ENCODE assay signal across 15 mouse cellular contexts in the genomic region with DNA sequence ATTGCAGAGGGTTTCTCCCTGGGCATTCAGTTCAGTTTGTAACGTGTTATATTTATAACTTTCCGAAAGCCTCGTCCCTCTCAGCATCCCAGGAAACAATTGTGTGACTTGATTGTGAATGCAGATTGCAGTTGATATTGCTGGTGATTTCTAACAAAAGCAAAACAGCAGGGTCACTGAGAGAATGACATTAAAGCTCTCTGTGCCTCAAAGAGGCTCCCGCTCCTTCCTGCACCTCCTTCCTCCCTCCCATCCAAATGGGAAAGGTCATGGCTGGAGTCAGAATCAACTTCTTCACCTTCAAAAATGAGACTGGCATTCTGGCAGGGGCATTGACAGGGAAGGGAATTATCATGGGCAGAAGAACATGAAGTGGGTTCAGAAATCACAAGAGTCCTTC.
DNase-seq lines count a peak whose midpoint lies in the region.
"Had no signal": no experiment of that assay in that cellular context is flagged by ENCODE, and none has a peak within 500 bp of the region (broad histone marks: within the 10 kb centered on the region; RNA-seq: fewer than 3 reads in every experiment).

No protein-coding gene starts in this region.

- peak; percentile 81 for DNase-seq in heart, adult 11 months
- DNase-seq in heart, adult 18-20 months: no peak
- DNase-seq in R1 (ENCODE audit: low read depth, low spot score): peak; percentile 14
- DNase-seq in kidney, adult 8-10 months: no peak
- DNase-seq: adrenal gland, adult 2 months; adrenal gland, adult 8-10 months; adrenal gland, postnatal 10 days; adrenal gland, postnatal 14 days; adrenal gland, postnatal 25 days; adrenal gland, postnatal 36 days; B cell, adult 2 months; cerebellum, adult 11 months; cerebellum, adult 11-12 months; cerebellum, adult 18-20 months; cerebellum, adult 2 months had no signal

Comparison
In these comparisons a context has a peak if more than half of its experiments do, and no peak if none do; other contexts are left out.
1. DNase-seq: peak in heart, adult 11 months (single experiment) and R1 (single experiment); none in heart, adult 18-20 months (0 of 2) and kidney, adult 8-10 months (0 of 2).